Mouse (Mus musculus) cerebellum, adult 11-12 months (tissue): Measurements from ENCODE around the gene Cdk17.

Experiments
- DNase-seq: peaks from one replicate; pipeline ENCODE4 v3.0.0; 2022

The Cdk17 gene

GRCm38 (mm10) chr10:93231893-93232292 lies 71.2 kb downstream of the Cdk17 start:
- DNase-seq, result no peak

- no peak for DNase-seq
Measured at GRCm38 (mm10) chr10:93233665-93234194, 73.1 kb downstream of the Cdk17 start.

GRCm38 (mm10) chr10:93234692-93235091 lies 74.0 kb downstream of the Cdk17 start:
- DNase-seq, result no peak

GRCm38 (mm10) chr10:93239201-93239806 lies 78.6 kb downstream of the Cdk17 start:
- DNase-seq, result no peak

GRCm38 (mm10) chr10:93242208-93242607 lies 81.5 kb downstream of the Cdk17 start:
- no peak for DNase-seq

GRCm38 (mm10) chr10:93242861-93243260 lies 82.2 kb downstream of the Cdk17 start:
- DNase-seq, result no peak

GRCm38 (mm10) chr10:93244209-93244705 lies 83.6 kb downstream of the Cdk17 start:
- no peak for DNase-seq

GRCm38 (mm10) chr10:93246185-93246920 lies 85.7 kb downstream of the Cdk17 start:
- no peak for DNase-seq

- DNase-seq, result no peak
Measured at GRCm38 (mm10) chr10:93247422-93247821, 86.7 kb downstream of the Cdk17 start.

- no peak for DNase-seq
Measured at GRCm38 (mm10) chr10:93247902-93248301, 87.2 kb downstream of the Cdk17 start.

- DNase-seq, result no peak
Measured at GRCm38 (mm10) chr10:93248416-93248815, 87.7 kb downstream of the Cdk17 start.

- DNase-seq, result no peak
Measured at GRCm38 (mm10) chr10:93249901-93250300, 89.2 kb downstream of the Cdk17 start.

GRCm38 (mm10) chr10:93250436-93251317 lies 90.0 kb downstream of the Cdk17 start:
- DNase-seq, result no peak

- no peak for DNase-seq
Measured at GRCm38 (mm10) chr10:93251426-93251825, 90.8 kb downstream of the Cdk17 start.

- DNase-seq, result no peak
Measured at GRCm38 (mm10) chr10:93252661-93253060, 92.0 kb downstream of the Cdk17 start.

GRCm38 (mm10) chr10:93253156-93253555 lies 92.5 kb downstream of the Cdk17 start:
- DNase-seq, result no peak

- DNase-seq, result peak; percentile 83
Measured at GRCm38 (mm10) chr10:93255294-93255693, 94.6 kb downstream of the Cdk17 start.

GRCm38 (mm10) chr10:93259826-93260225 lies 99.2 kb downstream of the Cdk17 start:
- no peak for DNase-seq

GRCm38 (mm10) chr10:93261132-93261980 lies 100.7 kb downstream of the Cdk17 start:
- peak; percentile 81 for DNase-seq

- DNase-seq, result no peak
Measured at GRCm38 (mm10) chr10:93261981-93262499, 101.4 kb downstream of the Cdk17 start.

GRCm38 (mm10) chr10:93263431-93263830 lies 102.8 kb downstream of the Cdk17 start:
- no peak for DNase-seq

- DNase-seq, result no peak
Measured at GRCm38 (mm10) chr10:93264001-93264400, 103.3 kb downstream of the Cdk17 start.
